Mouse (Mus musculus): ENCODE measurements around the gene Higd1a. TPM values are rescaled to one million over a fixed set of nuclear protein-coding genes. Genes with fewer than 3 reads are reported as not detected.

Higd1a gene
- total and polyA plus RNA-seq, 2 experiments: 14.7 to 65.6 TPM

DNA sequence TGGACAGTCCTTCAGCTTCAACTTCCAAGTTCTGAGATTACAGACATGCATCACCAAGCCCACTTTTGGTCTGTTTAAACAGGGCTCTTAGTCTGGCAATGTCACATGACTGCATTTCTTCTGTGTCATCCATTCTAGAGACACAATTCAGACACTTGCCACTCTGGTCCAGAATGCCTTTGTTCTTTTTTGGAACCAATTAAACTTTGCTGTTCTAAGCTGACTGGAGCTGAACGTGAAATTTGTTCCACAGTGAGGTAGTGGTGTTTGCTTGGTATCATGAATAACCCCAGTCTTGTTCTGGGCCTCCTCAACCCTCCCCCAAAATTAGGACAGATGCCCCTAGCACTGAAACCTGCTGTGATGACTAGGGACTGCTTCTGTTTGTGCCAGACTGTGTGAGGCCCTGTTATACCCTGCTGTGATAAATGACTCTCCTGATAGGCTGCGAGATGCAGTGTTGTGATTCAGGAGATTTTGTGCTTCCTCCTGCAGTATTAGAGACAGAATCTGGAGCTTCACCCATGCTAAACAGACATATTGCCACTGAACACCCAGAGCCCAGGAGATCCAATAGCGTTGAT, 7.4 kb upstream of the Higd1a start:
- DNase-seq (ENCODE audit: extremely low read depth, low read depth, low spot score): no peak
- 66% methylated on average over 3 of the region's 3 CpGs for WGBS
- Histone ChIP-seq H3K4me3 (ENCODE audit: insufficient read depth, low read depth, low read length) (no peak overlapping the region), H3K27ac (replicated peaks; ENCODE audit: insufficient read depth, low read depth, low read length) (no peak overlapping the region), H3K27me3 (ENCODE audit: control insufficient read depth, insufficient read depth, low read length) (no peaks in the 10 kb centered on the region), H3K36me3 (ENCODE audit: control insufficient read depth, insufficient read depth, low read length) (no peaks in the 10 kb centered on the region), H3K9ac (ENCODE audit: low read depth, low read length) (no peak overlapping the region), H3K4me1 (ENCODE audit: control insufficient read depth, insufficient read depth, low read length) (no peaks in the 10 kb centered on the region), H3K79me2 (ENCODE audit: control insufficient read depth, insufficient read depth, low read length) (no peaks in the 10 kb centered on the region)
- no peak for TF ChIP-seq POLR2A (IDR thresholded peaks at IDR 0.05; ENCODE audit: extremely low read depth, insufficient read depth, low read length)
- no peak for TF ChIP-seq CTCF (IDR thresholded peaks at IDR 0.05; ENCODE audit: low read depth, low read length)

DNA sequence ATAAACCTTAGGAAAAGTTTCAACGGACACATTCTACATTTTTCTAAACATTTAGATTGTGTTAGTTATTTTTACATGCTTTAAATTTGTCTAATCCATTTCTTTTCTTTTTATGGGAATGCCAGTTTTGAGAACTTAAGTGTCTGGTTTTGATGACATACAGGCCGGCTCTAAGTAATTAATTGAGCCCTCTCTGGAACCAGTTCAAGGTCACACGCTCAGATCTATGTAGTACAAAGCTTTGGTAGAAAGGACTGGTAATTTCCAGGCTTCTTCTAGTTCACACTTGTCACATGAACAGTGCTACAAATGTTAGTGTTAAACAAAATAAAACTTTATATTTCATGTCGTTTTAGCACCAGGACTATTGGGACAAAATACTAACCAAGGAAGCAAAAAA, 6.7 kb upstream of the Higd1a start:
- no peak overlapping the region for H3K4me3 ChIP-seq (ENCODE audit: insufficient read depth, low read depth, low read length)

DNA sequence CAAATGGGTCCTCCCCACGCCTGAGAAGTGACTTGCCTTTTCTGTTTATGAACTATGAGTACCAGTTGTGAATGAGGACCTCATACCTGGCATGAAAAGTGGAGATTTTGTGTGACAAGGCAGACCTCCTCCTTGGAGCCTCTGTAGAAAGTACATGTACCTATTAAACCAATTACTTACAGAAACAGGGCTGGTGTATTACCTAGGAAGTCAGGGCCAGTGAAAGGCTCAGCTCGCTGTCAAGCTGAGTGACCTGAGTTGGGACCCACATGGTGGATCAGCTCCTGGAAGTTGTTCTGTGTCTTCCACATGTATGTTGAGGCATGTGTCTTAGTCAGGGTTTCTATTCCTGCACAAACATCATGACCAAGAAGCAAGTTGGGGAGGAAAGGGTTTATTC, 2.8 kb upstream of the Higd1a start:
- Histone ChIP-seq H3K79me2 (ENCODE audit: control insufficient read depth, insufficient read depth, low read length) (no peaks in the 10 kb centered on the region), H3K9ac (ENCODE audit: low read depth, low read length) (no peak overlapping the region), H3K27me3 (ENCODE audit: control insufficient read depth, insufficient read depth, low read length) (no peaks in the 10 kb centered on the region), H3K27ac (replicated peaks; ENCODE audit: insufficient read depth, low read depth, low read length) (no peak overlapping the region), H3K36me3 (ENCODE audit: control insufficient read depth, insufficient read depth, low read length) (no peaks in the 10 kb centered on the region), H3K4me1 (ENCODE audit: control insufficient read depth, insufficient read depth, low read length) (no peaks in the 10 kb centered on the region; the same call in 1 of the 2 replicates), H3K4me3 (ENCODE audit: insufficient read depth, low read depth, low read length) (no peak overlapping the region)
- TF ChIP-seq CTCF (IDR thresholded peaks at IDR 0.05; ENCODE audit: low read depth, low read length) (no peak), POLR2A (IDR thresholded peaks at IDR 0.05; ENCODE audit: extremely low read depth, insufficient read depth, low read length) (no peak)
- 91% methylated on average over 2 of the region's 2 CpGs for WGBS
- no peak for DNase-seq (ENCODE audit: extremely low read depth, low read depth, low spot score)

More for the DNA sequence above, 6.7 kb upstream of the Higd1a start:
- no peaks in the 10 kb centered on the region for H3K36me3 ChIP-seq (ENCODE audit: control insufficient read depth, insufficient read depth, low read length)
- no peaks in the 10 kb centered on the region for H3K27me3 ChIP-seq (ENCODE audit: control insufficient read depth, insufficient read depth, low read length)
- TF ChIP-seq CTCF (IDR thresholded peaks at IDR 0.05; ENCODE audit: low read depth, low read length): no peak
- no peak for TF ChIP-seq POLR2A (IDR thresholded peaks at IDR 0.05; ENCODE audit: extremely low read depth, insufficient read depth, low read length)
- H3K4me1 ChIP-seq (ENCODE audit: control insufficient read depth, insufficient read depth, low read length): no peaks in the 10 kb centered on the region
- H3K27ac ChIP-seq (replicated peaks; ENCODE audit: insufficient read depth, low read depth, low read length): no peak overlapping the region
- WGBS: 65% methylated on average over 4 of the region's 4 CpGs
- H3K9ac ChIP-seq (ENCODE audit: low read depth, low read length): no peak overlapping the region
- no peaks in the 10 kb centered on the region for H3K79me2 ChIP-seq (ENCODE audit: control insufficient read depth, insufficient read depth, low read length)
- DNase-seq (ENCODE audit: extremely low read depth, low read depth, low spot score): no peak

DNA sequence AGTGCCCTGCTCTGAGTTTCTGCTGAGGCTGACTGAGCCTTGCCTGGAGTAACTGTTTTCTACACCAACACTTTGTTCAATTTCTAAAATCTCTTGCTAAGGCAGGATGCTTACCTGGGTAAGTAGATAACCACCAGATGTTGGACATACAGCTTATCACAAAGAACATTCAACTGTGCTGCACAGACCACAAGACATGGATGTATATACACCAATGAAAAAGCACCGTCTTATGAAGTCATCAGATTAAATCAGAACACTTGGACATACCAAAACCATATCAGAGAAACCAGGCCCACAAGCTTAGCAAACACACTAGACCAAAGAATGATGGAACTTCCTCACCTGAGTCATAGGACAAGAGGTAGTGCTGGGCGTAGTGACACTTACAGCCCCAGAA, 1.2 kb upstream of the Higd1a start:
- TF ChIP-seq CTCF (IDR thresholded peaks at IDR 0.05; ENCODE audit: low read depth, low read length) (no peak), POLR2A (IDR thresholded peaks at IDR 0.05; ENCODE audit: extremely low read depth, insufficient read depth, low read length) (no peak)
- 97% methylated on average over 2 of the region's 2 CpGs for WGBS
- Histone ChIP-seq H3K4me3 (ENCODE audit: insufficient read depth, low read depth, low read length) (no peak overlapping the region), H3K9ac (ENCODE audit: low read depth, low read length) (no peak overlapping the region), H3K36me3 (ENCODE audit: control insufficient read depth, insufficient read depth, low read length) (no peaks in the 10 kb centered on the region), H3K27ac (replicated peaks; ENCODE audit: insufficient read depth, low read depth, low read length) (no peak overlapping the region), H3K79me2 (ENCODE audit: control insufficient read depth, insufficient read depth, low read length) (peaks cover 3% of the 10 kb centered on the region; the same call in 1 of the 2 replicates), H3K4me1 (ENCODE audit: control insufficient read depth, insufficient read depth, low read length) (peaks cover 9% of the 10 kb centered on the region), H3K27me3 (ENCODE audit: control insufficient read depth, insufficient read depth, low read length) (no peaks in the 10 kb centered on the region)
- DNase-seq (ENCODE audit: extremely low read depth, low read depth, low spot score): no peak

DNA sequence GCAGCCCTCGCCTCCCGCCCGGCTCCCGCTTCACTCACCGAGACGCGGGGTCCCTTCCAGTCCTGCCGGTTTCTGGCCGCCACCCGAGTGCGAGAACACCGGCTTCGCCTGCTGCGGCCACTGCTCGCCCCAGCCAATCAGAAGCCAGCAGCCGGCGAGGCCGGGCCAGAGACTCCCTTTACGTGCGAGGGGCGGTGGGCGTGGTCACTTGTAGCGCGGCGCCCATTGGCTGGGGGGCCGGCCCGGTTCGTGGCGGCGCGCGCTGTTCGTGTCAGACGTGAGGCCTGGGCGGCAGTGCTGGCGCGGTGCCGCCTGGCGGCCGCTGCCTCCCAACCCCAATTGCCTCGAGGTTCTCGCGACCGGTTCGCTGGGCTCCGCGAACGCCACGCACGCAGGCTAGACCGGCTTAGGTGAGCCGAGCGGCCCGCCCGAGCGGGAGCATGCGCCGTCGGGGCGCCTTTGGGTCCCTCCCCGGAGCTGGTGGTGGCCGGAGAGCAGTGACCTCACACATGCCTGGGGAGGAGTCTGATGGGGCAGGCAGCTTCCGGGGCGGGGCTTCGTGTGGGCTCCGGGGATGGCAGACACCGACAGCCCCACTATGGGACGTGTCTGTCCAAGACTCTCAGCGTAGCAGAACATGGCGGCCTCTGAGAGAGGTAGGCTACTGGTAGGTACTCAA, 549 bp downstream of the Higd1a start:
- H3K27ac ChIP-seq (replicated peaks; ENCODE audit: insufficient read depth, low read depth, low read length): peak overlapping the region; percentile 98
- H3K4me1 ChIP-seq (ENCODE audit: control insufficient read depth, insufficient read depth, low read length): peaks cover 11% of the 10 kb centered on the region
- H3K79me2 ChIP-seq (ENCODE audit: control insufficient read depth, insufficient read depth, low read length): peaks cover 3% of the 10 kb centered on the region; the same call in 1 of the 2 replicates
- peak overlapping the region; percentile 97 for H3K9ac ChIP-seq (ENCODE audit: low read depth, low read length)
- no peak for TF ChIP-seq CTCF (IDR thresholded peaks at IDR 0.05; ENCODE audit: low read depth, low read length)
- TF ChIP-seq POLR2A (IDR thresholded peaks at IDR 0.05; ENCODE audit: extremely low read depth, insufficient read depth, low read length): peak; percentile 85
- under 1% methylated on average over 70 of the region's 70 CpGs for WGBS
- H3K4me3 ChIP-seq (ENCODE audit: insufficient read depth, low read depth, low read length): peak overlapping the region; percentile 93
- peaks cover 2% of the 10 kb centered on the region; the same call in 1 of the 2 replicates for H3K36me3 ChIP-seq (ENCODE audit: control insufficient read depth, insufficient read depth, low read length)
- DNase-seq (ENCODE audit: extremely low read depth, low read depth, low spot score): peak; percentile 84
- no peaks in the 10 kb centered on the region for H3K27me3 ChIP-seq (ENCODE audit: control insufficient read depth, insufficient read depth, low read length)
